10 mouse cellular contexts compared by ENCODE assay signal in genomic region chr7:19455819-19456495, GRCm38 (mm10). TPM values are rescaled to one million over a fixed set of nuclear protein-coding genes. Genes with fewer than 3 reads are reported as not detected.
DNase-seq lines count a peak whose midpoint lies in the region; ATAC-seq lines count a peak whose summit lies in the region.
"Had no signal": no experiment of that assay in that cellular context is flagged by ENCODE, and none has a peak within 500 bp of the region (broad histone marks: within the 10 kb centered on the region; RNA-seq: fewer than 3 reads in every experiment).

No protein-coding gene starts in this region.

- H3K4me2 ChIP-seq in heart, embryonic 11.5 days, result 0 out of 2 replicates have a peak overlapping the region, but pooled peaks have one; percentile 27
- H3K4me2 ChIP-seq in midbrain, embryonic 15.5 days, result peak overlapping the region; percentile 65; the same call in 1 of the 2 replicates
- no peak overlapping the region for H3K4me2 ChIP-seq in midbrain, embryonic 11.5 days
- H3K4me2 ChIP-seq in embryonic facial prominence, embryonic 12.5 days (replicated peaks), result 0 out of 2 replicates have a peak overlapping the region, but pooled peaks have one; percentile 7
- peak overlapping the region; percentile 88 for H3K4me2 ChIP-seq in neural tube, embryonic 15.5 days

- H3K4me3 ChIP-seq in heart, embryonic 11.5 days (ENCODE audit: low read depth, low read length), result peak overlapping the region; percentile 8; the same call in 1 of the 2 replicates
- no peak overlapping the region for H3K4me3 ChIP-seq in midbrain, embryonic 15.5 days
- no peak overlapping the region for H3K4me3 ChIP-seq in midbrain, embryonic 11.5 days (ENCODE audit: low read depth, low read length)
- H3K4me3 ChIP-seq in embryonic facial prominence, embryonic 12.5 days, result no peak overlapping the region
- 0 out of 2 replicates have a peak overlapping the region, but pooled peaks have one; percentile 83 for H3K4me3 ChIP-seq in neural tube, embryonic 15.5 days (replicated peaks)

- no peaks in the 10 kb centered on the region for H3K9me3 ChIP-seq in heart, embryonic 11.5 days (replicated peaks; ENCODE audit: control insufficient read depth, low read length)
- H3K9me3 ChIP-seq in midbrain, embryonic 15.5 days, result no peaks in the 10 kb centered on the region
- no peaks in the 10 kb centered on the region for H3K9me3 ChIP-seq in midbrain, embryonic 11.5 days (ENCODE audit: control insufficient read depth, low read length)
- H3K9me3 ChIP-seq in embryonic facial prominence, embryonic 12.5 days, result 0 out of 2 replicates have a peak, but pooled peaks cover under 1% of the 10 kb centered on the region
- H3K9me3 ChIP-seq in neural tube, embryonic 15.5 days (replicated peaks), result no peaks in the 10 kb centered on the region

- ATAC-seq in heart, embryonic 11.5 days (replicated peaks; ENCODE audit: insufficient number of reproducible peaks, low FRiP score, low TSS enrichment), result no peak
- no peak for ATAC-seq in midbrain, embryonic 15.5 days (replicated peaks)
- no peak for ATAC-seq in midbrain, embryonic 11.5 days (ENCODE audit: low FRiP score)
- no peak for ATAC-seq in embryonic facial prominence, embryonic 12.5 days (ENCODE audit: insufficient number of reproducible peaks, insufficient read depth, low FRiP score, low TSS enrichment)
- ATAC-seq in neural tube, embryonic 15.5 days (ENCODE audit: low FRiP score), result no peak
- ATAC-seq: activated CD4-positive, CD25-positive, alpha-beta regulatory T cell, adult 4 months had no signal

- peak overlapping the region; percentile 34; the same call in 1 of the 2 replicates for H3K9ac ChIP-seq in heart, embryonic 11.5 days (ENCODE audit: low read depth, low read length)
- no peak overlapping the region for H3K9ac ChIP-seq in midbrain, embryonic 15.5 days
- no peak overlapping the region for H3K9ac ChIP-seq in midbrain, embryonic 11.5 days (ENCODE audit: low read length)
- H3K9ac ChIP-seq in embryonic facial prominence, embryonic 12.5 days, result no peak overlapping the region
- no peak overlapping the region for H3K9ac ChIP-seq in neural tube, embryonic 15.5 days (replicated peaks)

- no peaks in the 10 kb centered on the region for H3K27me3 ChIP-seq in heart, embryonic 11.5 days (ENCODE audit: control insufficient read depth, insufficient read depth, low read length)
- H3K27me3 ChIP-seq in midbrain, embryonic 15.5 days (replicated peaks), result no peaks in the 10 kb centered on the region
- H3K27me3 ChIP-seq in midbrain, embryonic 11.5 days (ENCODE audit: control insufficient read depth, insufficient read depth, low read length), result no peaks in the 10 kb centered on the region
- H3K27me3 ChIP-seq in embryonic facial prominence, embryonic 12.5 days, result no peaks in the 10 kb centered on the region
- H3K27me3 ChIP-seq in neural tube, embryonic 15.5 days (replicated peaks), result no peaks in the 10 kb centered on the region

- DNase-seq in heart, adult 18-20 months, result no peak
- no peak for DNase-seq in midbrain, embryonic 11.5 days (ENCODE audit: low spot score, missing footprints)
- no peak for DNase-seq in MN1 (ENCODE audit: low spot score)
- DNase-seq: heart, postnatal 36 days; kidney, postnatal 25 days had no signal

- no peak overlapping the region for H3K27ac ChIP-seq in heart, embryonic 11.5 days (ENCODE audit: low read depth, low read length)
- no peak overlapping the region for H3K27ac ChIP-seq in midbrain, embryonic 15.5 days
- no peak overlapping the region for H3K27ac ChIP-seq in midbrain, embryonic 11.5 days (ENCODE audit: low read depth, low read length)
- no peak overlapping the region for H3K27ac ChIP-seq in embryonic facial prominence, embryonic 12.5 days
- no peak overlapping the region for H3K27ac ChIP-seq in neural tube, embryonic 15.5 days (replicated peaks)

- peaks cover 8% of the 10 kb centered on the region for H3K36me3 ChIP-seq in heart, embryonic 11.5 days (ENCODE audit: control insufficient read depth, insufficient read depth, low read length)
- H3K36me3 ChIP-seq in midbrain, embryonic 15.5 days (replicated peaks), result peaks cover 8% of the 10 kb centered on the region
- peaks cover 9% of the 10 kb centered on the region; the same call in 1 of the 2 replicates for H3K36me3 ChIP-seq in midbrain, embryonic 11.5 days (ENCODE audit: control insufficient read depth, insufficient read depth, low read length)
- peaks cover 36% of the 10 kb centered on the region for H3K36me3 ChIP-seq in embryonic facial prominence, embryonic 12.5 days
- H3K36me3 ChIP-seq in neural tube, embryonic 15.5 days, result peaks cover 23% of the 10 kb centered on the region

- WGBS in heart, embryonic 11.5 days (ENCODE audit: insufficient replicate concordance), result 57% methylated on average over 11 of the region's 11 CpGs
- 59% methylated on average over 11 of the region's 11 CpGs for WGBS in midbrain, embryonic 15.5 days
- 72% methylated on average over 11 of the region's 11 CpGs for WGBS in midbrain, embryonic 11.5 days
- 81% methylated on average over 11 of the region's 11 CpGs for WGBS in embryonic facial prominence, embryonic 12.5 days
- 71% methylated on average over 11 of the region's 11 CpGs for WGBS in neural tube, embryonic 15.5 days

- H3K4me1 ChIP-seq in heart, embryonic 11.5 days (ENCODE audit: control insufficient read depth, insufficient read depth, low read length), result peaks cover 19% of the 10 kb centered on the region
- H3K4me1 ChIP-seq in midbrain, embryonic 15.5 days, result peaks cover 27% of the 10 kb centered on the region
- peaks cover 12% of the 10 kb centered on the region for H3K4me1 ChIP-seq in midbrain, embryonic 11.5 days (ENCODE audit: control insufficient read depth, insufficient read depth, low read length)
- H3K4me1 ChIP-seq in embryonic facial prominence, embryonic 12.5 days, result peaks cover 19% of the 10 kb centered on the region
- peaks cover 30% of the 10 kb centered on the region for H3K4me1 ChIP-seq in neural tube, embryonic 15.5 days

RNA-seq across cellular contexts. Expression of gene Mark4, which starts 2.7 kb away (rescaled TPM):
- polyA plus RNA-seq in heart, embryonic 11.5 days (2014; fragmentation: Nextera tagmentation; extraction: Ambion mirVana), result 8.0 and 9.7 TPM in 2 replicates
- total RNA-seq in heart, adult 18-20 months (2021), result 10 to 100 TPM; 21.3 to 22.1 TPM
- 20.4 and 20.6 TPM in 2 replicates for polyA plus RNA-seq in midbrain, embryonic 15.5 days (2015; fragmentation: Nextera tagmentation; extraction: Ambion mirVana)
- polyA plus RNA-seq in midbrain, embryonic 11.5 days (2014; fragmentation: Nextera tagmentation; extraction: Ambion mirVana), result 8.9 and 10.7 TPM in 2 replicates
- polyA plus RNA-seq in embryonic facial prominence, embryonic 12.5 days (2016; fragmentation: Nextera tagmentation; extraction: Ambion mirVana), result 16.3 and 17.9 TPM in 2 replicates
- polyA plus RNA-seq in neural tube, embryonic 15.5 days (2015; fragmentation: Nextera tagmentation; extraction: Ambion mirVana), result 15.4 and 16.5 TPM in 2 replicates

RNA-seq across cellular contexts. Expression of gene Exoc3l2, which starts 7.2 kb away (rescaled TPM):
- 2.2 and 2.7 TPM in 2 replicates for polyA plus RNA-seq in heart, embryonic 11.5 days (2014; fragmentation: Nextera tagmentation; extraction: Ambion mirVana)
- total RNA-seq in heart, adult 18-20 months (2021), result 1 to 10 TPM in 1 of 2 experiments, under 1 TPM in 1; 0.77 to 1.1 TPM
- 0.17 and 0.57 TPM in 2 replicates for polyA plus RNA-seq in midbrain, embryonic 15.5 days (2015; fragmentation: Nextera tagmentation; extraction: Ambion mirVana)
- polyA plus RNA-seq in midbrain, embryonic 11.5 days (2014; fragmentation: Nextera tagmentation; extraction: Ambion mirVana), result 0.77 and 1.1 TPM in 2 replicates
- polyA plus RNA-seq in embryonic facial prominence, embryonic 12.5 days (2016; fragmentation: Nextera tagmentation; extraction: Ambion mirVana), result 1.0 and 1.8 TPM in 2 replicates
- 1.5 and 1.8 TPM in 2 replicates for polyA plus RNA-seq in neural tube, embryonic 15.5 days (2015; fragmentation: Nextera tagmentation; extraction: Ambion mirVana)
- polyA plus RNA-seq: activated CD4-positive, CD25-positive, alpha-beta regulatory T cell, adult 4 months had no signal

RNA-seq across cellular contexts. Expression of gene Ckm, which starts 51.4 kb away (rescaled TPM):
- polyA plus RNA-seq in heart, embryonic 11.5 days (2014; fragmentation: Nextera tagmentation; extraction: Ambion mirVana), result 11.0 and 13.3 TPM in 2 replicates
- total RNA-seq in heart, adult 18-20 months (2021), result 1,000 to 10,000 TPM; 3,672 to 3,752 TPM
- polyA plus RNA-seq in midbrain, embryonic 15.5 days (2015; fragmentation: Nextera tagmentation; extraction: Ambion mirVana), result not detected in 2 replicates
- polyA plus RNA-seq in midbrain, embryonic 11.5 days (2014; fragmentation: Nextera tagmentation; extraction: Ambion mirVana), result not detected in 2 replicates
- 0.52 TPM in 1 of 2 replicates, not detected in the other for polyA plus RNA-seq in embryonic facial prominence, embryonic 12.5 days (2016; fragmentation: Nextera tagmentation; extraction: Ambion mirVana)
- 16.6 and 38.6 TPM in 2 replicates for polyA plus RNA-seq in neural tube, embryonic 15.5 days (2015; fragmentation: Nextera tagmentation; extraction: Ambion mirVana)

RNA-seq across cellular contexts. Expression of gene Klc3, which starts 52.1 kb away (rescaled TPM):
- polyA plus RNA-seq in heart, embryonic 11.5 days (2014; fragmentation: Nextera tagmentation; extraction: Ambion mirVana), result 2.2 and 3.7 TPM in 2 replicates
- total RNA-seq in heart, adult 18-20 months (2021), result under 1 TPM; 0.32 to 0.46 TPM
- polyA plus RNA-seq in midbrain, embryonic 15.5 days (2015; fragmentation: Nextera tagmentation; extraction: Ambion mirVana), result 1.4 and 1.5 TPM in 2 replicates
- 0.37 and 1.4 TPM in 2 replicates for polyA plus RNA-seq in midbrain, embryonic 11.5 days (2014; fragmentation: Nextera tagmentation; extraction: Ambion mirVana)
- polyA plus RNA-seq in embryonic facial prominence, embryonic 12.5 days (2016; fragmentation: Nextera tagmentation; extraction: Ambion mirVana), result 10.6 and 10.7 TPM in 2 replicates
- 1.2 and 4.0 TPM in 2 replicates for polyA plus RNA-seq in neural tube, embryonic 15.5 days (2015; fragmentation: Nextera tagmentation; extraction: Ambion mirVana)

RNA-seq across cellular contexts. Expression of gene Bloc1s3, which starts 52.2 kb away (rescaled TPM):
- polyA plus RNA-seq in heart, embryonic 11.5 days (2014; fragmentation: Nextera tagmentation; extraction: Ambion mirVana), result 1.2 TPM in 2 replicates
- 1 to 10 TPM; 2.7 to 2.8 TPM for total RNA-seq in heart, adult 18-20 months (2021)
- 4.8 and 5.0 TPM in 2 replicates for polyA plus RNA-seq in midbrain, embryonic 15.5 days (2015; fragmentation: Nextera tagmentation; extraction: Ambion mirVana)
- polyA plus RNA-seq in midbrain, embryonic 11.5 days (2014; fragmentation: Nextera tagmentation; extraction: Ambion mirVana), result 2.6 TPM in 2 replicates
- 4.1 and 4.6 TPM in 2 replicates for polyA plus RNA-seq in embryonic facial prominence, embryonic 12.5 days (2016; fragmentation: Nextera tagmentation; extraction: Ambion mirVana)
- 3.9 and 5.0 TPM in 2 replicates for polyA plus RNA-seq in neural tube, embryonic 15.5 days (2015; fragmentation: Nextera tagmentation; extraction: Ambion mirVana)

Comparison
In these comparisons a context has a peak if more than half of its experiments do, and no peak if none do; other contexts are left out.
1. H3K4me3 ChIP-seq: peak in heart, embryonic 11.5 days (single experiment) and neural tube, embryonic 15.5 days (single experiment); none in midbrain, embryonic 15.5 days (single experiment), midbrain, embryonic 11.5 days (single experiment) and embryonic facial prominence, embryonic 12.5 days (single experiment).